Mouse (Mus musculus) adrenal gland, postnatal 10 days (tissue): ENCODE measurements at regions not wholly inside any gene's neighbourhood (a gene's known extent, or its start where the extent isn't known, plus 50 kb on each side); places are given as distances from the start of the nearest gene placed in this dataset.

Source experiments
- DNase-seq: peaks from one replicate; pipeline ENCODE4 v3.0.0; 2021; ENCODE audit warnings: mixed read lengths

GRCm38 (mm10) chr13:87649289-87649688 lies 1172.0 kb upstream of the Edil3 start:
- no peak for DNase-seq

- peak; percentile 6 for DNase-seq
Measured at GRCm38 (mm10) chr13:87672461-87672860, 1148.8 kb upstream of the Edil3 start.

DNA sequence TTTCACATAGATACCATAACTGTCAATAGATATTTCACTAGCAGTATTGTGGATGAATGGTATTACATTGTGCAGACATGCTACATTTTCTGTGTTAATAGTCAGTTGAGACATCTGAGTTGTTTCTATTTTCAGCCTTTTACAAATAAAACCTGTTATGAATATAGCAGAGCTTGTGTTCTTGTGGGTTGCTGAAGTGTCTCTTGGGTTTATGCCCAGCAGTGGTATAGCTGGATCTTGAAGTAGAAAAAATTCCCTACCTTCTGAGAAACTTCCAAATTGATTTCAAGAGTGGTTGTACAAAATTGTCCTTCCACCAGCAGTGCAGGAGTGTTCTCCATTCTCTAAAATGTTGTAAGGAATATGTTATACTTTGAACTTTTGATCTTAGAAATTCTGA lies 1142.4 kb upstream of the Edil3 start:
- DNase-seq: no peak
